Mouse (Mus musculus) heart, embryonic 14.5 days (tissue): ENCODE results near the gene Tmem258. TPM values are rescaled to one million over a fixed set of nuclear protein-coding genes. Genes with fewer than 3 reads are reported as not detected.

Source experiments
- ATAC-seq: fragments of 200-750 bp; cut with Nextera tagmentation; 2 replicates; pipeline ENCODE4 v1.8.0; 2017; ENCODE audit warnings: low read depth, moderate TSS enrichment; ENCODE audit not compliant: insufficient number of reproducible peaks, insufficient read depth, low FRiP score
- H3K27ac ChIP-seq, 2 experiments: fragments of 200-500 bp in 1 of 2; fragments of 300-500 bp in 1 of 2; sonication (generic) in 1 of 2; replicated peaks in 1 of 2; 2 replicates each; pipeline ENCODE4 v1.5.1; 2012 to 2014; ENCODE audit warnings: low read depth in 2 of 2, low read length in 2 of 2, control low read depth in 1 of 2, mild to moderate bottlenecking in 1 of 2, mixed read lengths in 1 of 2; ENCODE audit not compliant: control insufficient read depth in 1 of 2, insufficient read depth in 1 of 2
- H3K27me3 ChIP-seq: fragments of 300-500 bp; sonication (generic); 2 replicates; pipeline ENCODE4 v1.6.1; 2014; ENCODE audit warnings: mild to moderate bottlenecking, low read length, control low read depth; ENCODE audit not compliant: control insufficient read depth, insufficient read depth
- H3K36me3 ChIP-seq: fragments of 300-500 bp; sonication (generic); 2 replicates; pipeline ENCODE4 v1.6.1; 2014; ENCODE audit warnings: mild to moderate bottlenecking, control low read depth, low read length, mixed read lengths; ENCODE audit not compliant: control insufficient read depth, insufficient read depth
- H3K4me1 ChIP-seq, 2 experiments: fragments of 200-500 bp in 1 of 2; fragments of 300-500 bp in 1 of 2; sonication (generic) in 1 of 2; 2 replicates each; pipeline ENCODE4 v1.6.1; 2012 to 2014; ENCODE audit warnings: low read length in 2 of 2, control low read depth in 1 of 2, mixed read lengths in 1 of 2; ENCODE audit not compliant: control insufficient read depth in 2 of 2, insufficient read depth in 2 of 2
- H3K4me2 ChIP-seq: fragments of 300-500 bp; sonication (generic); 2 replicates; pipeline ENCODE4 v1.6.1; 2014; ENCODE audit warnings: mild to moderate bottlenecking, low read length
- H3K4me3 ChIP-seq, 2 experiments: fragments of 200-500 bp in 1 of 2; fragments of 300-500 bp in 1 of 2; sonication (generic) in 1 of 2; 2 replicates each; pipeline ENCODE4 v1.5.1; 2012 to 2014; ENCODE audit warnings: low read length in 2 of 2, mild to moderate bottlenecking in 2 of 2, control low read depth in 1 of 2, low read depth in 1 of 2, moderate library complexity in 1 of 2; ENCODE audit not compliant: control insufficient read depth in 1 of 2, insufficient read depth in 1 of 2
- H3K9ac ChIP-seq: fragments of 300-500 bp; sonication (generic); 2 replicates; pipeline ENCODE4 v1.6.1; 2014; ENCODE audit warnings: mild to moderate bottlenecking, low read length
- H3K9me3 ChIP-seq: fragments of 300-500 bp; sonication (generic); 2 replicates; pipeline ENCODE4 v1.6.1; 2016; ENCODE audit warnings: low read length, control low read depth; ENCODE audit not compliant: control insufficient read depth
- WGBS: fragments of 180-500 bp; shearing (Covaris S2); extraction: QIAGEN DNeasy Blood & Tissue Kit; methylation state at CpG from one replicate; pipeline ENCODE4 v1.1.7; 2014; 5-methylcytosine and 5-hydroxymethylcytosine counted together
- polyA plus RNA-seq: library from polyadenylated mRNA; unstranded; fragments of >200 nt; fragmentation: Nextera tagmentation; extraction: Ambion mirVana; gene quantifications from 2 replicates; pipeline ENCODE4 v1.2.1, GENCODE M21; 2014

Tmem258 gene
- polyA plus RNA-seq, 1 experiment from 2014 or later, result 491 TPM

- H3K27me3 ChIP-seq, result no peaks in the 10 kb centered on the region
These were observed 17.9 kb upstream of the Tmem258 start for GRCm38 (mm10) chr19:10185876-10186275.

GRCm38 (mm10) chr19:10186569-10186968, 17.2 kb upstream of the Tmem258 start:
- ATAC-seq, result no peak
- Histone ChIP-seq H3K27me3 (no peaks in the 10 kb centered on the region), H3K27ac (no peak overlapping the region), H3K36me3 (peaks cover 64% of the 10 kb centered on the region), H3K4me3 (no peak overlapping the region), H3K4me2 (no peak overlapping the region), H3K9ac (no peak overlapping the region), H3K4me1 (peaks cover 11 to 16% of the 10 kb centered on the region in 2 experiments), H3K9me3 (no peaks in the 10 kb centered on the region)
- WGBS, result 93% methylated on average over 8 of the region's 8 CpGs

More at GRCm38 (mm10) chr19:10185876-10186275, 17.9 kb upstream of the Tmem258 start:
- Histone ChIP-seq H3K4me3 (no peak overlapping the region), H3K27ac (no peak overlapping the region), H3K4me2 (no peak overlapping the region), H3K4me1 (peaks cover 11 to 16% of the 10 kb centered on the region in 2 experiments), H3K36me3 (peaks cover 61% of the 10 kb centered on the region), H3K9me3 (no peaks in the 10 kb centered on the region), H3K9ac (no peak overlapping the region)
- ATAC-seq, result no peak
- WGBS, result 92% methylated on average over 3 of the region's 3 CpGs

- peaks cover 81% of the 10 kb centered on the region for H3K36me3 ChIP-seq
- 84% methylated on average over 10 of the region's 10 CpGs for WGBS
- no peaks in the 10 kb centered on the region for H3K9me3 ChIP-seq
These were observed 15.5 kb upstream of the Tmem258 start for GRCm38 (mm10) chr19:10188281-10188811.

GRCm38 (mm10) chr19:10189022-10189421, 14.8 kb upstream of the Tmem258 start:
- H3K4me1 ChIP-seq, result peaks cover 7 to 8% of the 10 kb centered on the region in 2 experiments
- no peaks in the 10 kb centered on the region for H3K27me3 ChIP-seq
- ATAC-seq, result no peak
- no peak overlapping the region for H3K4me3 ChIP-seq
- no peak overlapping the region for H3K9ac ChIP-seq
- WGBS, result 95% methylated on average over 6 of the region's 6 CpGs
- no peak overlapping the region for H3K4me2 ChIP-seq
- H3K36me3 ChIP-seq, result peaks cover 88% of the 10 kb centered on the region
- no peaks in the 10 kb centered on the region for H3K9me3 ChIP-seq
- H3K27ac ChIP-seq, result no peak overlapping the region

More at GRCm38 (mm10) chr19:10188281-10188811, 15.5 kb upstream of the Tmem258 start:
- Histone ChIP-seq H3K4me3 (no peak overlapping the region), H3K4me2 (no peak overlapping the region), H3K4me1 (peaks cover 8 to 12% of the 10 kb centered on the region in 2 experiments), H3K9ac (no peak overlapping the region), H3K27me3 (no peaks in the 10 kb centered on the region), H3K27ac (no peak overlapping the region)
- no peak for ATAC-seq

GRCm38 (mm10) chr19:10189940-10190339, 13.9 kb upstream of the Tmem258 start:
- Histone ChIP-seq H3K9me3 (no peaks in the 10 kb centered on the region), H3K4me2 (no peak overlapping the region), H3K27me3 (no peaks in the 10 kb centered on the region), H3K27ac (no peak overlapping the region), H3K9ac (no peak overlapping the region), H3K4me3 (no peak overlapping the region), H3K4me1 (no peaks in the 10 kb centered on the region), H3K36me3 (peaks cover 94% of the 10 kb centered on the region)
- WGBS, result 96% methylated on average over 8 of the region's 8 CpGs
- ATAC-seq, result no peak

GRCm38 (mm10) chr19:10190796-10191195, 13.0 kb upstream of the Tmem258 start:
- H3K36me3 ChIP-seq, result peaks cover 94% of the 10 kb centered on the region
- no peaks in the 10 kb centered on the region for H3K27me3 ChIP-seq
- no peak for ATAC-seq
- WGBS, result 37% methylated on average over 2 of the region's 2 CpGs
- no peak overlapping the region for H3K9ac ChIP-seq
- H3K4me2 ChIP-seq, result no peak overlapping the region
- H3K4me3 ChIP-seq, result no peak overlapping the region
- no peaks in the 10 kb centered on the region for H3K4me1 ChIP-seq
- no peak overlapping the region for H3K27ac ChIP-seq
- no peaks in the 10 kb centered on the region for H3K9me3 ChIP-seq

- 46% methylated on average over 7 of the region's 7 CpGs for WGBS
- Histone ChIP-seq H3K36me3 (peaks cover 94% of the 10 kb centered on the region), H3K9me3 (no peaks in the 10 kb centered on the region), H3K9ac (no peak overlapping the region), H3K27ac (no peak overlapping the region), H3K27me3 (no peaks in the 10 kb centered on the region), H3K4me1 (no peaks in the 10 kb centered on the region), H3K4me3 (no peak overlapping the region), H3K4me2 (no peak overlapping the region)
- ATAC-seq, result no peak
These were observed 12.5 kb upstream of the Tmem258 start for GRCm38 (mm10) chr19:10191326-10191725.

- no peak overlapping the region for H3K9ac ChIP-seq
- H3K4me2 ChIP-seq, result no peak overlapping the region
- no peak for ATAC-seq
- no peaks in the 10 kb centered on the region for H3K4me1 ChIP-seq
- peaks cover 79% of the 10 kb centered on the region for H3K36me3 ChIP-seq
- H3K27ac ChIP-seq, result no peak overlapping the region
- WGBS, result 81% methylated on average over 11 of the region's 11 CpGs
- H3K9me3 ChIP-seq, result no peaks in the 10 kb centered on the region
- H3K27me3 ChIP-seq, result no peaks in the 10 kb centered on the region
- H3K4me3 ChIP-seq, result no peak overlapping the region
These were observed 9.5 kb upstream of the Tmem258 start for GRCm38 (mm10) chr19:10194337-10194736.
